Mouse (Mus musculus) heart, postnatal 0 days (tissue): Measurements from ENCODE around the gene Plscr3. TPM values are rescaled to one million over a fixed set of nuclear protein-coding genes. Genes with fewer than 3 reads are reported as not detected.

Experiments used
- ATAC-seq: fragments of 200-750 bp; cut with Nextera tagmentation; 2 replicates; pipeline ENCODE4 v1.8.0; 2017; ENCODE audit warnings: low read depth, moderate number of reproducible peaks, moderate library complexity; ENCODE audit not compliant: insufficient read depth
- DNase-seq: peaks from one replicate; pipeline ENCODE4 v3.0.0-alpha.2; 2016; ENCODE audit warnings: low spot score
- H3K27ac ChIP-seq: fragments of 300-500 bp; sonication (generic); 2 replicates; pipeline ENCODE4 v1.5.1; 2014; ENCODE audit warnings: low read depth, mild to moderate bottlenecking
- H3K27me3 ChIP-seq: fragments of 300-500 bp; sonication (generic); 2 replicates; pipeline ENCODE4 v1.6.1; 2014; ENCODE audit warnings: low read length, mixed read lengths; ENCODE audit not compliant: control insufficient read depth, insufficient read depth
- H3K36me3 ChIP-seq: fragments of 300-500 bp; sonication (generic); replicated peaks from 2 replicates; pipeline ENCODE4 v1.6.1; 2014; ENCODE audit warnings: low read length, mixed read lengths; ENCODE audit not compliant: control insufficient read depth, insufficient read depth
- H3K4me1 ChIP-seq: fragments of 300-500 bp; sonication (generic); 2 replicates; pipeline ENCODE4 v1.6.1; 2014; ENCODE audit warnings: antibody characterized with exemption; ENCODE audit not compliant: control insufficient read depth, insufficient read depth
- H3K4me2 ChIP-seq: fragments of 300-500 bp; sonication (generic); 2 replicates; pipeline ENCODE4 v1.6.1; 2014; ENCODE audit warnings: low read depth, mild to moderate bottlenecking, low read length, moderate library complexity
- H3K4me3 ChIP-seq: fragments of 300-500 bp; sonication (generic); 2 replicates; pipeline ENCODE4 v1.5.1; 2014; ENCODE audit warnings: low read depth, low read length
- H3K9ac ChIP-seq: fragments of 300-500 bp; sonication (generic); replicated peaks from 2 replicates; pipeline ENCODE4 v1.6.1; 2014; ENCODE audit warnings: low read depth, low read length, mixed read lengths
- H3K9me3 ChIP-seq: fragments of 300-500 bp; sonication (generic); replicated peaks from 2 replicates; pipeline ENCODE4 v1.6.1; 2016; ENCODE audit warnings: low read length; ENCODE audit not compliant: control insufficient read depth
- CTCF ChIP-seq: IDR thresholded peaks from 2 replicates; pipeline ENCODE4 v1.5.1; 2016; ENCODE audit warnings: antibody characterized with exemption, control low read depth, low read depth
- EP300 ChIP-seq: IDR thresholded peaks from 2 replicates; pipeline ENCODE4 v1.6.1; 2016; ENCODE audit warnings: antibody characterized with exemption, low read depth
- WGBS: fragments of 180-500 bp; shearing (Covaris S2); extraction: QIAGEN DNeasy Blood & Tissue Kit; methylation state at CpG from one replicate; pipeline ENCODE4 v1.1.7; 2014; 5-methylcytosine and 5-hydroxymethylcytosine counted together
- polyA plus RNA-seq: library from polyadenylated mRNA; unstranded; fragments of >200 nt; fragmentation: Nextera tagmentation; extraction: Ambion mirVana; gene quantifications from 2 replicates; pipeline ENCODE4 v1.2.1, GENCODE M21; 2015
- total RNA-seq: library from RNA; depleted of rRNA; stranded (reverse); fragments of >200 nt; gene quantifications from 2 replicates; pipeline ENCODE4 v1.2.3, GENCODE M21; 2014; ENCODE audit warnings: low replicate concordance

Plscr3 gene
- total and polyA plus RNA-seq, 2 experiments from 2014 or later = 50.9 to 62.3 TPM

- no peaks in the 10 kb centered on the region for H3K36me3 ChIP-seq
- 88% methylated on average over 2 of the region's 2 CpGs for WGBS
Observed at GRCm38 (mm10) chr11:69870289-69871069, 24.3 kb downstream of the Plscr3 start.

GRCm38 (mm10) chr11:69871822-69872221 is 25.6 kb downstream of the Plscr3 start:
- Histone ChIP-seq H3K4me2 (no peak overlapping the region), H3K4me1 (no peaks in the 10 kb centered on the region), H3K4me3 (no peak overlapping the region), H3K27ac (no peak overlapping the region), H3K36me3 (no peaks in the 10 kb centered on the region), H3K9ac (no peak overlapping the region), H3K27me3 (no peaks in the 10 kb centered on the region), H3K9me3 (no peaks in the 10 kb centered on the region)
- WGBS = 79% methylated on average over 7 of the region's 7 CpGs
- DNase-seq (no peak), ATAC-seq (no peak)
- no peak for TF ChIP-seq EP300
- no peak for TF ChIP-seq CTCF

More at GRCm38 (mm10) chr11:69870289-69871069, 24.3 kb downstream of the Plscr3 start:
- no peak for DNase-seq
- TF ChIP-seq CTCF (no peak), EP300 (no peak)
- no peaks in the 10 kb centered on the region for H3K9me3 ChIP-seq
- H3K4me3 ChIP-seq = no peak overlapping the region
- H3K9ac ChIP-seq = no peak overlapping the region
- no peak for ATAC-seq
- H3K27me3 ChIP-seq = no peaks in the 10 kb centered on the region
- H3K4me2 ChIP-seq = no peak overlapping the region
- no peak overlapping the region for H3K27ac ChIP-seq
- no peaks in the 10 kb centered on the region for H3K4me1 ChIP-seq

GRCm38 (mm10) chr11:69872451-69872850 is 26.3 kb downstream of the Plscr3 start:
- ATAC-seq (no peak), DNase-seq (no peak)
- WGBS = 59% methylated on average over 4 of the region's 4 CpGs

GRCm38 (mm10) chr11:69876186-69876585 is 30.0 kb downstream of the Plscr3 start:
- ATAC-seq = peak; percentile 56
- Histone ChIP-seq H3K4me3 (no peak overlapping the region), H3K4me1 (peaks cover 1% of the 10 kb centered on the region; the same call in 1 of the 2 replicates), H3K27me3 (no peaks in the 10 kb centered on the region), H3K4me2 (peak overlapping the region; percentile 46), H3K9ac (no peak overlapping the region), H3K36me3 (no peaks in the 10 kb centered on the region), H3K27ac (peak overlapping the region; percentile 79), H3K9me3 (no peaks in the 10 kb centered on the region)
- 40% methylated on average over 7 of the region's 7 CpGs for WGBS
- no peak; the same call in 1 of the 2 replicates for TF ChIP-seq CTCF
- TF ChIP-seq EP300 = peak; percentile 77; the same call in 1 of the 2 replicates
- DNase-seq = peak; percentile 74

More at GRCm38 (mm10) chr11:69872451-69872850, 26.3 kb downstream of the Plscr3 start:
- no peaks in the 10 kb centered on the region for H3K36me3 ChIP-seq
- H3K27me3 ChIP-seq = no peaks in the 10 kb centered on the region
- no peaks in the 10 kb centered on the region for H3K9me3 ChIP-seq
- no peaks in the 10 kb centered on the region for H3K4me1 ChIP-seq
- no peak for TF ChIP-seq EP300
- no peak for TF ChIP-seq CTCF
- H3K9ac ChIP-seq = no peak overlapping the region
- H3K4me3 ChIP-seq = no peak overlapping the region
- no peak overlapping the region for H3K4me2 ChIP-seq
- no peak overlapping the region for H3K27ac ChIP-seq

GRCm38 (mm10) chr11:69876867-69877266 is 30.7 kb downstream of the Plscr3 start:
- ATAC-seq (peak; percentile 40; the same call in 1 of the 2 replicates), DNase-seq (peak; percentile 87)
- H3K27ac ChIP-seq = peak overlapping the region; percentile 79
- TF ChIP-seq CTCF (peak; percentile 94), EP300 (no peak)
- 5% methylated on average over 12 of the region's 12 CpGs for WGBS
- H3K36me3 ChIP-seq = no peaks in the 10 kb centered on the region
- no peaks in the 10 kb centered on the region for H3K9me3 ChIP-seq
- peaks cover 8% of the 10 kb centered on the region; the same call in 1 of the 2 replicates for H3K4me1 ChIP-seq
- no peak overlapping the region; the same call in 1 of the 2 replicates for H3K9ac ChIP-seq
- H3K4me3 ChIP-seq = no peak overlapping the region
- no peaks in the 10 kb centered on the region for H3K27me3 ChIP-seq
- peak overlapping the region; percentile 46 for H3K4me2 ChIP-seq
